Mouse (Mus musculus) left cerebral cortex, postnatal 25 days (tissue): ENCODE data around the gene Pax1. TPM values are rescaled to one million over a fixed set of nuclear protein-coding genes. Genes with fewer than 3 reads are reported as not detected.

Experiments used
- DNase-seq, 2 experiments: peaks; one replicate each; pipeline ENCODE4 v3.0.0; 2022; ENCODE audit warnings: low spot score in 2 of 2, mixed read lengths in 1 of 2
- intact Hi-C: fragments of 180-260 bp; cut with DNase I; formaldehyde crosslinking; loops from one replicate; pipeline ENCODE4 v1.15.1; 2025
- total RNA-seq, 2 experiments: library from RNA; stranded (reverse); gene quantifications; 2 replicates each; pipeline ENCODE4 v1.2.3; 2021

The Pax1 gene
- total RNA-seq, result not detected

- intact Hi-C loops, result loop anchor here (5.0 kb wide), 2 partner anchors 174 to 666 kb away; no protein-coding TSS in a partner anchor
- DNase-seq, result no peak
These were observed at the start of gene Pax1 for GRCm38 (mm10) chr2:147361581-147361980. Gene Pax1 (plus strand): TSS chr2:147361925.

GRCm38 (mm10) chr2:147321036-147321435, 40.7 kb upstream of the Pax1 start:
- DNase-seq, result no peak
- intact Hi-C loops, result loop anchor here (5.0 kb wide), 1 partner anchor 466 kb away; no protein-coding TSS in a partner anchor

- DNase-seq, result no peak
- intact Hi-C loops, result no loop called here
These were observed 36.5 kb upstream of the Pax1 start for GRCm38 (mm10) chr2:147325178-147325577.

- intact Hi-C loops, result no loop called here
- no peak for DNase-seq
These were observed 29.0 kb upstream of the Pax1 start for GRCm38 (mm10) chr2:147332731-147333130.

- intact Hi-C loops, result no loop called here
- DNase-seq, result no peak
These were observed 23.0 kb upstream of the Pax1 start for GRCm38 (mm10) chr2:147338729-147339128.

- DNase-seq, result no peak
- intact Hi-C loops, result no loop called here
These were observed 21.9 kb upstream of the Pax1 start for GRCm38 (mm10) chr2:147339796-147340195.

- intact Hi-C loops, result no loop called here
- no peak for DNase-seq
These were observed 19.5 kb upstream of the Pax1 start for GRCm38 (mm10) chr2:147342198-147342597.

- intact Hi-C loops, result loop anchor here (5.0 kb wide), 2 partner anchors 172 to 668 kb away; no protein-coding TSS in a partner anchor
- DNase-seq, result no peak
These were observed 2.0 kb upstream of the Pax1 start for GRCm38 (mm10) chr2:147359716-147360115.

GRCm38 (mm10) chr2:147360401-147360800, 1.3 kb upstream of the Pax1 start:
- intact Hi-C loops, result loop anchor here (5.0 kb wide), 2 partner anchors 173 to 667 kb away; no protein-coding TSS in a partner anchor
- DNase-seq, result no peak

GRCm38 (mm10) chr2:147360856-147361255, 869 bp upstream of the Pax1 start:
- DNase-seq, result no peak
- intact Hi-C loops, result loop anchor here (5.0 kb wide), 2 partner anchors 174 to 666 kb away; no protein-coding TSS in a partner anchor

GRCm38 (mm10) chr2:147362316-147362715, 591 bp downstream of the Pax1 start:
- intact Hi-C loops, result loop anchor here (5.0 kb wide), 2 partner anchors 175 to 665 kb away; no protein-coding TSS in a partner anchor
- no peak for DNase-seq

- DNase-seq, result no peak
- intact Hi-C loops, result loop anchor here (2.0 to 5.0 kb wide), 3 partner anchors 176 to 664 kb away; no protein-coding TSS in a partner anchor
These were observed 1.8 kb downstream of the Pax1 start for GRCm38 (mm10) chr2:147363401-147364130.

GRCm38 (mm10) chr2:147364198-147364597, 2.5 kb downstream of the Pax1 start:
- DNase-seq, result no peak
- intact Hi-C loops, result loop anchor here (2.0 to 5.0 kb wide), 3 partner anchors 177 to 663 kb away; no protein-coding TSS in a partner anchor

- no peak for DNase-seq
- intact Hi-C loops, result loop anchor here (2.0 to 5.0 kb wide), 4 partner anchors 178 to 662 kb away; no protein-coding TSS in a partner anchor
These were observed 3.5 kb downstream of the Pax1 start for GRCm38 (mm10) chr2:147364982-147365907.

- no peak for DNase-seq
- intact Hi-C loops, result loop anchor here (2.0 to 5.0 kb wide), 2 partner anchors 283 to 529 kb away; no protein-coding TSS in a partner anchor
These were observed 4.3 kb downstream of the Pax1 start for GRCm38 (mm10) chr2:147365908-147366630.

- intact Hi-C loops, result loop anchor here (5.0 kb wide), 1 partner anchor 530 kb away; no protein-coding TSS in a partner anchor
- DNase-seq, result no peak
These were observed 5.6 kb downstream of the Pax1 start for GRCm38 (mm10) chr2:147367246-147367820.

- intact Hi-C loops, result loop anchor here (5.0 kb wide), 1 partner anchor 531 kb away; no protein-coding TSS in a partner anchor
- no peak for DNase-seq
These were observed 6.3 kb downstream of the Pax1 start for GRCm38 (mm10) chr2:147367911-147368591.

GRCm38 (mm10) chr2:147369561-147369960, 7.8 kb downstream of the Pax1 start:
- intact Hi-C loops, result loop anchor here (5.0 kb wide), 1 partner anchor 532 kb away; no protein-coding TSS in a partner anchor
- DNase-seq, result no peak
